42 mouse cellular contexts compared by ENCODE assay signal in the genomic region with DNA sequence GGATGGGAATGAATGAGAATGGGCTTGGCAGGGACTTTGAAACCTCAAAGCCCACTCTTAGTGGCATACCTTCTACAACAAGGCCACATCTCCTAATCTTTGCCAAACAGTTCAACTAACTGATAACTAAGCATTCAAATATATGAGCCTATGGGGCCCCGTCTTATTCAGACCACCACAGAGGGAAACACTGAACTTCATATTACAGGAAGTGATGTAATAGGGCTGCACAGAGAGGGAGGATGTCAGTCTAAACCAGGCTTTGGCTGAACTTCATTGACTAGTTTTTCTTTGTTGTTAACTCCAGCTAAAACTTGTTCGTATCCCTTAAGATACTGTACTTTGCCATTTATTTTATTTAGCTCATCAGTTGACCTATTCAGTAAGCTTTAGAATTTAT. TPM values are rescaled to one million over a fixed set of nuclear protein-coding genes. Genes with fewer than 3 reads are reported as not detected.
"Had no signal": no experiment of that assay in that cellular context is flagged by ENCODE, and none has a peak within 500 bp of the region (broad histone marks: within the 10 kb centered on the region; RNA-seq: fewer than 3 reads in every experiment).

No protein-coding gene starts in this region.

- H3K4me2 ChIP-seq: heart, embryonic 11.5 days; heart, embryonic 13.5 days; heart, embryonic 15.5 days; hindbrain, embryonic 12.5 days; hindbrain, embryonic 14.5 days; intestine, embryonic 15.5 days; kidney, embryonic 15.5 days; limb, embryonic 13.5 days; limb, embryonic 15.5 days; liver, embryonic 12.5 days had no signal

- ATAC-seq: hindbrain, embryonic 16.5 days; inflammation-experienced regulatory T-cells, adult 6 months; intestine, embryonic 15.5 days; intestine, postnatal 0 days; liver, embryonic 12.5 days had no signal

- H3K36me3 ChIP-seq: heart, embryonic 13.5 days; heart, embryonic 15.5 days; hindbrain, embryonic 10.5 days; hindbrain, embryonic 12.5 days; intestine, embryonic 15.5 days; kidney, embryonic 15.5 days; limb, embryonic 13.5 days; limb, embryonic 15.5 days had no signal

- H3K9me3 ChIP-seq: heart, embryonic 13.5 days; heart, embryonic 15.5 days; hindbrain, embryonic 10.5 days; hindbrain, embryonic 12.5 days; intestine, embryonic 15.5 days; kidney, embryonic 15.5 days; limb, embryonic 13.5 days; limb, embryonic 15.5 days; liver, embryonic 12.5 days had no signal

- H3K9ac ChIP-seq: heart, embryonic 13.5 days; heart, embryonic 15.5 days; hindbrain, embryonic 12.5 days; hindbrain, embryonic 14.5 days; intestine, embryonic 15.5 days; kidney, embryonic 15.5 days; limb, embryonic 13.5 days; limb, embryonic 15.5 days; liver, embryonic 12.5 days had no signal

- H3K27me3 ChIP-seq: heart, embryonic 13.5 days; heart, embryonic 15.5 days; hindbrain, embryonic 12.5 days; intestine, embryonic 15.5 days; kidney, embryonic 15.5 days; limb, embryonic 15.5 days; liver, embryonic 12.5 days had no signal

- H3K4me3 ChIP-seq: gastrocnemius, adult 2 months; heart, adult 2 months; heart, embryonic 13.5 days; heart, embryonic 15.5 days; hindbrain, embryonic 10.5 days; hindbrain, embryonic 12.5 days; intestine, embryonic 15.5 days; kidney, embryonic 15.5 days; limb, embryonic 13.5 days; limb, embryonic 15.5 days; liver, embryonic 12.5 days had no signal

- H3K27ac ChIP-seq: gastrocnemius, adult 2 months; heart, adult 2 months; heart, embryonic 13.5 days; heart, embryonic 15.5 days; hindbrain, embryonic 10.5 days; hindbrain, embryonic 12.5 days; hindbrain, embryonic 14.5 days; intestine, embryonic 15.5 days; kidney, embryonic 15.5 days; kidney, postnatal 0 days; limb, embryonic 13.5 days; limb, embryonic 15.5 days; liver, embryonic 12.5 days had no signal

- H3K4me1 ChIP-seq: kidney, embryonic 15.5 days; limb, embryonic 13.5 days; liver, embryonic 12.5 days had no signal

- DNase-seq: gastrocnemius, adult 2 months; gastrocnemius, postnatal 10 days; gastrocnemius, postnatal 25 days; heart, adult 11 months; heart, adult 2 months; heart, postnatal 14 days; heart, postnatal 36 days; kidney, adult 18-20 months; kidney, adult 8-10 months; kidney, postnatal 14 days; kidney, postnatal 36 days; layer of hippocampus, adult 9-11 months; layer of hippocampus, postnatal 36 days; left cerebral cortex, postnatal 4 days had no signal

RNA-seq across cellular contexts. Expression of a gene that starts 39.1 kb away (rescaled TPM):
- total RNA-seq: gastrocnemius, adult 2 months; gastrocnemius, postnatal 25 days; gastrocnemius, postnatal 4 days; heart, adult 2 months; heart, postnatal 14 days; heart, postnatal 36 days; layer of hippocampus, adult 18-20 months; layer of hippocampus, adult 8-10 months; layer of hippocampus, postnatal 14 days; layer of hippocampus, postnatal 36 days; left cerebral cortex, adult 18-20 months; left cerebral cortex, adult 8-10 months; left cerebral cortex, postnatal 10 days; left cerebral cortex, postnatal 25 days; left cerebral cortex, postnatal 4 days; liver, adult 2 months had no signal
- polyA plus RNA-seq: frontal cortex, adult 2 months; heart, adult 2 months; heart, postnatal 0 days; inflammation-experienced regulatory T-cells, adult 6 months; intestine, embryonic 15.5 days; intestine, postnatal 0 days; kidney, embryonic 15.5 days; large intestine, adult 2 months; limb, embryonic 11.5 days; liver, adult 2 months; liver, embryonic 12.5 days had no signal
